Comparison of ENCODE assay signal across 8 mouse cellular contexts in genomic region chr19:21271741-21272654, GRCm38 (mm10). TPM values are rescaled to one million over a fixed set of nuclear protein-coding genes. Genes with fewer than 3 reads are reported as not detected.
DNase-seq lines count a peak whose midpoint lies in the region; ATAC-seq and TF ChIP-seq lines count a peak whose summit lies in the region.

Zfand5 (plus strand) TSS chr19:21272278.

- peak; percentile 83 for DNase-seq in WW6 (ENCODE audit: low read depth, low spot score)
- DNase-seq in cerebellum, postnatal 4 days (ENCODE audit: low spot score in 2 of 2): peak; percentile 98 to 99
- DNase-seq in gastrocnemius, adult 2 months: peak; percentile 100
- DNase-seq in hindbrain, postnatal 0 days (ENCODE audit: low spot score): peak; percentile 99
- peak; percentile 98 to 99 for DNase-seq in left cerebral cortex, adult 2 months (ENCODE audit: extremely low spot score in 1 of 2, low spot score in 2 of 2)
- DNase-seq in right cerebral cortex, adult 2 months (ENCODE audit: low spot score in 2 of 2): peak; percentile 95 to 98
- peak; percentile 99 for DNase-seq in urinary bladder, postnatal 14 days (ENCODE audit: low spot score)

- peaks cover 15% of the 10 kb centered on the region for H3K4me1 ChIP-seq in hindbrain, postnatal 0 days (ENCODE audit: insufficient read depth, low read length)

- no peaks in the 10 kb centered on the region; the same call in 1 of the 2 replicates for H3K36me3 ChIP-seq in hindbrain, postnatal 0 days (ENCODE audit: insufficient read depth, low read length)

- peak within 1 kb of the TSS; percentile 84 for H3K4me3 ChIP-seq in gastrocnemius, adult 2 months
- peak within 1 kb of the TSS; percentile 97 for H3K4me3 ChIP-seq in hindbrain, postnatal 0 days (ENCODE audit: low read length)
- peak within 1 kb of the TSS; percentile 95 for H3K4me3 ChIP-seq in left cerebral cortex, adult 2 months

- H3K9ac ChIP-seq in hindbrain, postnatal 0 days (replicated peaks; ENCODE audit: low read length): peak within 1 kb of the TSS; percentile 98

- H3K4me2 ChIP-seq in hindbrain, postnatal 0 days (ENCODE audit: low read depth, low read length): peak within 1 kb of the TSS; percentile 72

- H3K27me3 ChIP-seq in hindbrain, postnatal 0 days (ENCODE audit: insufficient read depth, low read length): no peaks in the 10 kb centered on the region

- TF ChIP-seq CTCF in gastrocnemius, adult 2 months (IDR thresholded peaks at IDR 0.05): 0 out of 2 replicates have a peak, but pooled peaks have one; percentile 3
- no peak for TF ChIP-seq CTCF in hindbrain, postnatal 0 days (IDR thresholded peaks at IDR 0.05; ENCODE audit: low read depth)
- TF ChIP-seq CTCF in left cerebral cortex, adult 2 months (IDR thresholded peaks at IDR 0.05): peak; percentile 1; the same call in 1 of the 2 replicates

- intact Hi-C loops in gastrocnemius, adult 2 months (cut with DNase I): loop anchor here (5.0 kb wide), 3 partner anchors 130 to 1870 kb away; partner anchors contain the start of gene Klf9
- intact Hi-C loops in left cerebral cortex, adult 2 months (cut with DNase I): loop anchor here (2.0 to 10.0 kb wide), 4 partner anchors 135 to 383 kb away; partner anchors contain the start of genes 1110059E24Rik, Abhd17b and Gda

- peak within 1 kb of the TSS; percentile 100 for H3K27ac ChIP-seq in gastrocnemius, adult 2 months
- peak within 1 kb of the TSS; percentile 100 for H3K27ac ChIP-seq in hindbrain, postnatal 0 days
- peak within 1 kb of the TSS; percentile 95 for H3K27ac ChIP-seq in left cerebral cortex, adult 2 months

- no peaks in the 10 kb centered on the region for H3K9me3 ChIP-seq in hindbrain, postnatal 0 days (ENCODE audit: low read length)

- ATAC-seq in hindbrain, postnatal 0 days: peak; percentile 96
- peak; percentile 72 for ATAC-seq in megakaryocyte, adult 5-6 weeks (ENCODE audit: poor library complexity, severe bottlenecking)

- under 1% methylated on average over 95 of the region's 118 CpGs for WGBS in hindbrain, postnatal 0 days

RNA-seq across cellular contexts. Expression of gene Zfand5, which starts in this region (rescaled TPM):
- 100 to 1,000 TPM; 216 to 335 TPM for total RNA-seq in gastrocnemius, adult 2 months (2021)
- total RNA-seq in hindbrain, postnatal 0 days (2014; rRNA removed): 83.2 and 90.7 TPM in 2 replicates
- 133 and 137 TPM in 2 replicates for polyA plus RNA-seq in hindbrain, postnatal 0 days (2015; fragmentation: Nextera tagmentation; extraction: Ambion mirVana)
- 100 to 1,000 TPM; 150 to 171 TPM for total RNA-seq in left cerebral cortex, adult 2 months (2021)
- total RNA-seq in megakaryocyte, adult 5-6 weeks (2015): 127 and 129 TPM in 2 replicates
- 98.6 and 107 TPM in 2 replicates for total RNA-seq in megakaryocyte, adult 5-6 weeks (2017)

Comparison
In these comparisons a context has a peak if more than half of its experiments do, and no peak if none do; other contexts are left out.
1. Peak in every context shown above with its lines: DNase-seq, ATAC-seq, H3K4me3 ChIP-seq and H3K27ac ChIP-seq.